Mouse (Mus musculus) liver, adult 2 months (tissue): ENCODE results near the gene Pdzd2.

Source experiments
- CTCF ChIP-seq: fragments of 200-500 bp; IDR thresholded peaks from 2 replicates; pipeline ENCODE4 v1.5.1; 2011; ENCODE audit warnings: low read depth, low read length, control low read depth
- POLR2A ChIP-seq: fragments of 200-500 bp; IDR thresholded peaks from 2 replicates; pipeline ENCODE4 v1.6.1; 2011; ENCODE audit warnings: low read length, control low read depth; ENCODE audit not compliant: insufficient read depth; ENCODE audit errors: extremely low read depth

DNA sequence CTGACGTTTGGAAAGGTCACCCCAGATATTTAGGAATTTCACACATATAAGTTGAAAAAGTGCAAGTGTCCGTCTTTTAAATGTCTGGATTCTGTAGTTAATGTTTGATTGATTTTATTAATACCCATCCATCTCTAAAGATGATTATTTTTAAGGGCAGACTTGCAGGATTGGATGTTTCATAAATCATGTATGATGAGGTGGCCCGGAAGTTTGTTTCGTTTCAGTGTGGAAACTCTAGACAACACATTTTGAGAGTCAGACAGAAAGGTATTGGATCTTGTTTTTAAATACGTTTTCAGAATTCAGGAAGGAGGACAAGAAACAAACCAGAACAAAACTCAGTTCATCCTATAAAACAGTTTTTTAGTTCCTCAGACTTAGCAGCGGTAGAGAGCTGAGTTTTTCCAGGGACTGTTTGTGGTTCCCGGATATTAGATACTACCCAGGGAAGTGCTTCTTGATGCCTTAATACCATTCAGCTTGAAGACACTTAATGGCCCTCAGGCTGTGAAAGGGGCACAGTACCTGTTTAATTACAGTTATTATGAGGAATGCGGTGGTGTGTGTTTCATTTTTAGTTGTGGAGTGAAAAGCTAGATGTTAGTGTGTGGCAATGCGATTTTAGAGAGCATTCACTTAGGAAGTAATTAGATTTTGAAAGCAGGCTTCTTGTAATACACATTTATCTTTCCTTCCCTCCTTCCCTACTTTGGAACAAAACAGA, 416.9 kb downstream of the Pdzd2 start:
- TF ChIP-seq POLR2A (no peak), CTCF (no peak)
